Mouse (Mus musculus) embryonic facial prominence, embryonic 11.5 days (tissue): ENCODE data around the gene Oit3. TPM values are rescaled to one million over a fixed set of nuclear protein-coding genes. Genes with fewer than 3 reads are reported as not detected.
"Not testable (repeated sequence)": the region's sequence is repeated elsewhere in the genome, so short reads cannot be mapped to it uniquely, and the experiment has no call there.

Source experiments
- ATAC-seq: fragments of 200-750 bp; cut with Nextera tagmentation; replicated peaks from 2 replicates; pipeline ENCODE4 v1.8.0; 2017; ENCODE audit warnings: low read depth; ENCODE audit not compliant: insufficient number of reproducible peaks, low FRiP score, low TSS enrichment
- DNase-seq: peaks from one replicate; pipeline ENCODE4 v3.0.0-alpha.2; 2015; ENCODE audit warnings: low spot score
- H3K27ac ChIP-seq: fragments of 300-500 bp; sonication (generic); replicated peaks from 2 replicates; pipeline ENCODE4 v1.5.1; 2014; ENCODE audit warnings: mild to moderate bottlenecking, low read depth, low read length, control low read depth
- H3K27me3 ChIP-seq: fragments of 300-500 bp; sonication (generic); 2 replicates; pipeline ENCODE4 v1.6.1; 2014; ENCODE audit warnings: mild to moderate bottlenecking, low read length, moderate library complexity, mixed read lengths; ENCODE audit not compliant: control insufficient read depth, insufficient read depth
- H3K36me3 ChIP-seq: fragments of 300-500 bp; sonication (generic); replicated peaks from 2 replicates; pipeline ENCODE4 v1.6.1; 2014; ENCODE audit warnings: low read depth, mild to moderate bottlenecking, low read length, moderate library complexity, mixed read lengths; ENCODE audit not compliant: control insufficient read depth, insufficient read depth
- H3K4me1 ChIP-seq: fragments of 300-500 bp; sonication (generic); 2 replicates; pipeline ENCODE4 v1.6.1; 2014; ENCODE audit warnings: low read length, mixed read lengths; ENCODE audit not compliant: control insufficient read depth, insufficient read depth
- H3K4me2 ChIP-seq: fragments of 300-500 bp; sonication (generic); 2 replicates; pipeline ENCODE4 v1.6.1; 2014; ENCODE audit warnings: low read depth, mild to moderate bottlenecking, control low read depth, low read length, moderate library complexity
- H3K4me3 ChIP-seq: fragments of 300-500 bp; sonication (generic); 2 replicates; pipeline ENCODE4 v1.5.1; 2014; ENCODE audit warnings: low read depth, low read length, control low read depth
- H3K9ac ChIP-seq: fragments of 300-500 bp; sonication (generic); replicated peaks from 2 replicates; pipeline ENCODE4 v1.6.1; 2014; ENCODE audit warnings: mild to moderate bottlenecking, control low read depth, low read length
- H3K9me3 ChIP-seq: fragments of 300-500 bp; sonication (generic); replicated peaks from 2 replicates; pipeline ENCODE4 v1.6.1; 2016; ENCODE audit warnings: mild to moderate bottlenecking, low read length, inconsistent platforms, mixed read lengths; ENCODE audit not compliant: control insufficient read depth
- WGBS: fragments of 180-500 bp; shearing (Covaris S2); extraction: QIAGEN DNeasy Blood & Tissue Kit; methylation state at CpG from one replicate; pipeline ENCODE4 v1.1.7; 2014; 5-methylcytosine and 5-hydroxymethylcytosine counted together
- polyA plus RNA-seq: library from polyadenylated mRNA; unstranded; fragments of >200 nt; fragmentation: Nextera tagmentation; extraction: Ambion mirVana; gene quantifications from 2 replicates; pipeline ENCODE4 v1.2.1, GENCODE M21; 2014

Gene Oit3
- polyA plus RNA-seq, 1 experiment from 2014 or later = 0.49 TPM

GRCm38 (mm10) chr10:59408499-59408898, 33.1 kb downstream of the Oit3 start:
- ATAC-seq = no peak
- no peaks in the 10 kb centered on the region for H3K4me1 ChIP-seq
- no peak overlapping the region for H3K27ac ChIP-seq
- no peak for DNase-seq
- no peaks in the 10 kb centered on the region for H3K27me3 ChIP-seq
- WGBS = 70% methylated on average over 6 of the region's 6 CpGs
- no peak overlapping the region for H3K4me2 ChIP-seq
- H3K9ac ChIP-seq = no peak overlapping the region
- no peaks in the 10 kb centered on the region for H3K9me3 ChIP-seq
- H3K4me3 ChIP-seq = no peak overlapping the region
- no peaks in the 10 kb centered on the region for H3K36me3 ChIP-seq

GRCm38 (mm10) chr10:59403793-59404149, 37.8 kb downstream of the Oit3 start:
- Histone ChIP-seq H3K4me2 (no peak overlapping the region), H3K4me1 (no peaks in the 10 kb centered on the region), H3K9ac (no peak overlapping the region), H3K9me3 (no peaks in the 10 kb centered on the region), H3K27ac (no peak overlapping the region), H3K4me3 (no peak overlapping the region), H3K36me3 (no peaks in the 10 kb centered on the region), H3K27me3 (no peaks in the 10 kb centered on the region)
- WGBS = 62% methylated on average over 10 of the region's 10 CpGs
- DNase-seq = no peak
- no peak for ATAC-seq

- DNase-seq (no peak), ATAC-seq (no peak)
- no peak within 1 kb of the TSS for H3K9ac ChIP-seq
- no peaks in the 10 kb centered on the region for H3K4me1 ChIP-seq
- H3K27ac ChIP-seq = no peak within 1 kb of the TSS
- H3K27me3 ChIP-seq = no peaks in the 10 kb centered on the region
- no peaks in the 10 kb centered on the region for H3K9me3 ChIP-seq
- H3K36me3 ChIP-seq = no peaks in the 10 kb centered on the region
- no peak within 1 kb of the TSS for H3K4me2 ChIP-seq
- 59% methylated on average over 21 of the region's 21 CpGs for WGBS
- no peak within 1 kb of the TSS for H3K4me3 ChIP-seq
Observed at GRCm38 (mm10) chr10:59402899-59403792, 38.4 kb downstream of the Oit3 start, which contains the start of gene Pla2g12b. Gene Pla2g12b, plus strand, starts transcription at chr10:59403660.

- not testable (repeated sequence) for H3K9me3 ChIP-seq, DNase-seq, H3K27me3 ChIP-seq, H3K9ac ChIP-seq, ATAC-seq, H3K27ac ChIP-seq, H3K4me1 ChIP-seq, H3K36me3 ChIP-seq, H3K4me2 ChIP-seq, H3K4me3 ChIP-seq
- 93% methylated on average over 8 of the region's 25 CpGs for WGBS
Observed at GRCm38 (mm10) chr10:59395461-59395860, 46.1 kb downstream of the Oit3 start, which contains the start of gene Gm10273. Gene Gm10273, plus strand, starts transcription at chr10:59395632.

GRCm38 (mm10) chr10:59391907-59392306, 49.7 kb downstream of the Oit3 start:
- DNase-seq = no peak
- no peak overlapping the region for H3K27ac ChIP-seq
- no peak for ATAC-seq
- H3K4me3 ChIP-seq = no peak overlapping the region
- H3K4me2 ChIP-seq = no peak overlapping the region
- H3K27me3 ChIP-seq = no peaks in the 10 kb centered on the region
- H3K36me3 ChIP-seq = no peaks in the 10 kb centered on the region
- no peaks in the 10 kb centered on the region; the same call in 1 of the 2 replicates for H3K9me3 ChIP-seq
- WGBS = 72% methylated on average over 4 of the region's 4 CpGs
- no peaks in the 10 kb centered on the region for H3K4me1 ChIP-seq
- H3K9ac ChIP-seq = no peak overlapping the region

- DNase-seq = no peak
- 91% methylated on average over 3 of the region's 3 CpGs for WGBS
- no peak for ATAC-seq
- Histone ChIP-seq H3K4me2 (no peak overlapping the region), H3K27me3 (no peaks in the 10 kb centered on the region), H3K36me3 (no peaks in the 10 kb centered on the region), H3K4me3 (no peak overlapping the region), H3K27ac (no peak overlapping the region), H3K9me3 (no peaks in the 10 kb centered on the region; the same call in 1 of the 2 replicates), H3K4me1 (no peaks in the 10 kb centered on the region), H3K9ac (no peak overlapping the region)
Observed at GRCm38 (mm10) chr10:59389652-59390051, 51.9 kb downstream of the Oit3 start.

- DNase-seq (no peak), ATAC-seq (no peak)
- H3K4me3 ChIP-seq = no peak overlapping the region
- no peaks in the 10 kb centered on the region; the same call in 1 of the 2 replicates for H3K9me3 ChIP-seq
- no peaks in the 10 kb centered on the region for H3K36me3 ChIP-seq
- WGBS = 92% methylated on average over 7 of the region's 8 CpGs
- no peaks in the 10 kb centered on the region for H3K4me1 ChIP-seq
- H3K27ac ChIP-seq = no peak overlapping the region
- no peaks in the 10 kb centered on the region for H3K27me3 ChIP-seq
- H3K4me2 ChIP-seq = no peak overlapping the region
- no peak overlapping the region for H3K9ac ChIP-seq
Observed at GRCm38 (mm10) chr10:59386951-59387350, 54.6 kb downstream of the Oit3 start.

- not testable (repeated sequence) for H3K27me3 ChIP-seq, H3K4me2 ChIP-seq, H3K9ac ChIP-seq, H3K4me3 ChIP-seq, H3K27ac ChIP-seq, DNase-seq, H3K36me3 ChIP-seq, ATAC-seq, H3K9me3 ChIP-seq, H3K4me1 ChIP-seq
- WGBS = 89% methylated on average over 5 of the region's 10 CpGs
Observed at GRCm38 (mm10) chr10:59381563-59381962, 60.0 kb downstream of the Oit3 start.
